Mouse (Mus musculus) regulatory T cell (primary cell): ENCODE results near the gene Zfp839.
"Not testable (repeated sequence)": the region's sequence is repeated elsewhere in the genome, so short reads cannot be mapped to it uniquely, and the experiment has no call there.

Source experiments
- in situ Hi-C: fragments of 300-600 bp; cut with MboI, MseI; formaldehyde crosslinking; loops from one replicate; pipeline ENCODE4 v1.15.1; 2025; ENCODE audit warnings: high pct_unique_total_duplicates

Zfp839 gene

GRCm38 (mm10) chr12:110840348-110841198 is 9.5 kb upstream of the Zfp839 start, which contains the start of gene Mok:
Gene Mok, minus strand, starts transcription at chr12:110840939.
- in situ Hi-C loops: loop anchor here (5.0 to 10.0 kb wide), 2 partner anchors 126 to 233 kb away; no protein-coding TSS in a partner anchor

- in situ Hi-C loops: loop anchor here (5.0 to 10.0 kb wide), 2 partner anchors 127 to 235 kb away; no protein-coding TSS in a partner anchor
These were observed 8.1 kb upstream of the Zfp839 start for GRCm38 (mm10) chr12:110841731-110842493.

- in situ Hi-C loops: loop anchor here (5.0 to 10.0 kb wide), 2 partner anchors 129 to 236 kb away; no protein-coding TSS in a partner anchor
These were observed 6.6 kb upstream of the Zfp839 start for GRCm38 (mm10) chr12:110843194-110844048.

- in situ Hi-C loops: loop anchor here (5.0 to 10.0 kb wide), 2 partner anchors 130 to 237 kb away; no protein-coding TSS in a partner anchor
These were observed 5.6 kb upstream of the Zfp839 start for GRCm38 (mm10) chr12:110844227-110845130.

- in situ Hi-C loops: loop anchor here (10.0 kb wide), 1 partner anchor 131 kb away; no protein-coding TSS in a partner anchor
These were observed 4.7 kb upstream of the Zfp839 start for GRCm38 (mm10) chr12:110845131-110845880.

- in situ Hi-C loops: loop anchor here (10.0 kb wide), 1 partner anchor 131 kb away; no protein-coding TSS in a partner anchor
These were observed 3.8 kb upstream of the Zfp839 start for GRCm38 (mm10) chr12:110846191-110846765.

- in situ Hi-C loops: no loop called here
These were observed 840 bp downstream of the Zfp839 start for GRCm38 (mm10) chr12:110850929-110851256.

GRCm38 (mm10) chr12:110851414-110851813 is 1.4 kb downstream of the Zfp839 start:
- in situ Hi-C loops: no loop called here

GRCm38 (mm10) chr12:110851923-110852322 is 1.9 kb downstream of the Zfp839 start:
- in situ Hi-C loops: no loop called here

- in situ Hi-C loops: no loop called here
These were observed 5.0 kb downstream of the Zfp839 start for GRCm38 (mm10) chr12:110854786-110855737.

GRCm38 (mm10) chr12:110857196-110857595 is 7.1 kb downstream of the Zfp839 start:
- in situ Hi-C loops: no loop called here

GRCm38 (mm10) chr12:110858681-110859080 is 8.6 kb downstream of the Zfp839 start:
- in situ Hi-C loops: not testable (repeated sequence)

GRCm38 (mm10) chr12:110860293-110860692 is 10.2 kb downstream of the Zfp839 start:
- in situ Hi-C loops: no loop called here

GRCm38 (mm10) chr12:110861256-110861655 is 11.2 kb downstream of the Zfp839 start:
- in situ Hi-C loops: no loop called here

- in situ Hi-C loops: no loop called here
These were observed 14.0 kb downstream of the Zfp839 start for GRCm38 (mm10) chr12:110864008-110864407.

- in situ Hi-C loops: no loop called here
These were observed 15.5 kb downstream of the Zfp839 start for GRCm38 (mm10) chr12:110865571-110865970.

GRCm38 (mm10) chr12:110865989-110866388 is 15.9 kb downstream of the Zfp839 start:
- in situ Hi-C loops: no loop called here

GRCm38 (mm10) chr12:110870107-110870506 is 20.1 kb downstream of the Zfp839 start:
- in situ Hi-C loops: no loop called here
